Mouse (Mus musculus) neural tube, embryonic 15.5 days (tissue): ENCODE results near the gene Malrd1. TPM values are rescaled to one million over a fixed set of nuclear protein-coding genes. Genes with fewer than 3 reads are reported as not detected.
"Not testable (repeated sequence)": the region's sequence is repeated elsewhere in the genome, so short reads cannot be mapped to it uniquely, and the experiment has no call there.

Experiments
- ATAC-seq: fragments of 200-750 bp; cut with Nextera tagmentation; 2 replicates; pipeline ENCODE4 v1.8.0; 2017; ENCODE audit warnings: mild to moderate bottlenecking, moderate TSS enrichment, moderate library complexity; ENCODE audit not compliant: low FRiP score
- H3K27ac ChIP-seq: fragments of 300-500 bp; sonication (generic); replicated peaks from 2 replicates; pipeline ENCODE4 v1.5.1; 2015; ENCODE audit warnings: mild to moderate bottlenecking, inconsistent platforms
- H3K27me3 ChIP-seq: fragments of 300-500 bp; sonication (generic); replicated peaks from 2 replicates; pipeline ENCODE4 v1.6.1; 2015; ENCODE audit warnings: inconsistent platforms
- H3K36me3 ChIP-seq: fragments of 300-500 bp; sonication (generic); 2 replicates; pipeline ENCODE4 v1.6.1; 2015; ENCODE audit warnings: inconsistent platforms
- H3K4me1 ChIP-seq: fragments of 300-500 bp; sonication (generic); 2 replicates; pipeline ENCODE4 v1.6.1; 2015; ENCODE audit warnings: inconsistent platforms
- H3K4me2 ChIP-seq: fragments of 300-500 bp; sonication (generic); 2 replicates; pipeline ENCODE4 v1.6.1; 2015; ENCODE audit warnings: inconsistent platforms, mild to moderate bottlenecking, moderate library complexity
- H3K4me3 ChIP-seq: fragments of 300-500 bp; sonication (generic); replicated peaks from 2 replicates; pipeline ENCODE4 v1.5.1; 2015; ENCODE audit warnings: mild to moderate bottlenecking, inconsistent platforms
- H3K9ac ChIP-seq: fragments of 300-500 bp; sonication (generic); replicated peaks from 2 replicates; pipeline ENCODE4 v1.6.1; 2015; ENCODE audit warnings: mild to moderate bottlenecking, inconsistent platforms
- H3K9me3 ChIP-seq: fragments of 300-500 bp; sonication (generic); replicated peaks from 2 replicates; pipeline ENCODE4 v1.6.1; 2016; ENCODE audit warnings: inconsistent platforms
- WGBS: fragments of 180-500 bp; shearing (Covaris S2); methylation state at CpG from one replicate; pipeline ENCODE4 v1.1.7; 2015; ENCODE audit warnings: mixed read lengths; 5-methylcytosine and 5-hydroxymethylcytosine counted together
- polyA plus RNA-seq: library from polyadenylated mRNA; unstranded; fragments of >200 nt; fragmentation: Nextera tagmentation; extraction: Ambion mirVana; gene quantifications from 2 replicates; pipeline ENCODE4 v1.2.1, GENCODE M21; 2015

Malrd1 gene
- polyA plus RNA-seq, 1 experiment from 2014 or later = 0.12 TPM

GRCm38 (mm10) chr2:15869380-15869779 lies 343.1 kb downstream of the Malrd1 start:
- 28% methylated on average over 7 of the region's 7 CpGs for WGBS
- H3K4me2 ChIP-seq = no peak overlapping the region
- H3K9ac ChIP-seq = no peak overlapping the region
- no peaks in the 10 kb centered on the region for H3K4me1 ChIP-seq
- H3K9me3 ChIP-seq = no peaks in the 10 kb centered on the region
- no peak for ATAC-seq
- no peak overlapping the region for H3K4me3 ChIP-seq
- no peaks in the 10 kb centered on the region for H3K27me3 ChIP-seq
- H3K27ac ChIP-seq = no peak overlapping the region
- no peaks in the 10 kb centered on the region for H3K36me3 ChIP-seq

- no peak overlapping the region for H3K9ac ChIP-seq
These were observed 367.3 kb downstream of the Malrd1 start for GRCm38 (mm10) chr2:15893418-15894120.

GRCm38 (mm10) chr2:15925432-15925831 lies 399.2 kb downstream of the Malrd1 start:
- ATAC-seq = no peak
- Histone ChIP-seq H3K9me3 (no peaks in the 10 kb centered on the region), H3K4me2 (no peak overlapping the region), H3K4me3 (no peak overlapping the region), H3K27ac (no peak overlapping the region), H3K27me3 (no peaks in the 10 kb centered on the region), H3K4me1 (no peaks in the 10 kb centered on the region), H3K9ac (no peak overlapping the region), H3K36me3 (no peaks in the 10 kb centered on the region)
- 29% methylated on average over 3 of the region's 3 CpGs for WGBS

More at GRCm38 (mm10) chr2:15893418-15894120, 367.3 kb downstream of the Malrd1 start:
- WGBS = 72% methylated on average over 1 of the region's 1 CpGs
- no peaks in the 10 kb centered on the region for H3K9me3 ChIP-seq
- H3K4me3 ChIP-seq = no peak overlapping the region
- H3K36me3 ChIP-seq = no peaks in the 10 kb centered on the region
- no peak overlapping the region for H3K4me2 ChIP-seq
- no peaks in the 10 kb centered on the region for H3K4me1 ChIP-seq
- no peaks in the 10 kb centered on the region for H3K27me3 ChIP-seq
- no peak for ATAC-seq
- H3K27ac ChIP-seq = no peak overlapping the region

GRCm38 (mm10) chr2:15926041-15926440 lies 399.8 kb downstream of the Malrd1 start:
- Histone ChIP-seq H3K4me1 (no peaks in the 10 kb centered on the region), H3K36me3 (no peaks in the 10 kb centered on the region), H3K27ac (no peak overlapping the region), H3K9me3 (no peaks in the 10 kb centered on the region), H3K9ac (no peak overlapping the region), H3K4me3 (no peak overlapping the region), H3K4me2 (no peak overlapping the region), H3K27me3 (no peaks in the 10 kb centered on the region)
- 52% methylated on average over 1 of the region's 1 CpGs for WGBS
- no peak for ATAC-seq

- no peak for ATAC-seq
- H3K27ac ChIP-seq = no peak overlapping the region
These were observed 405.2 kb downstream of the Malrd1 start for GRCm38 (mm10) chr2:15931479-15931878.

GRCm38 (mm10) chr2:15931924-15932323 lies 405.6 kb downstream of the Malrd1 start:
- Histone ChIP-seq H3K36me3 (no peaks in the 10 kb centered on the region), H3K27me3 (no peaks in the 10 kb centered on the region), H3K4me3 (no peak overlapping the region), H3K9ac (no peak overlapping the region), H3K4me1 (0 out of 2 replicates have a peak, but pooled peaks cover 3% of the 10 kb centered on the region), H3K9me3 (no peaks in the 10 kb centered on the region), H3K27ac (no peak overlapping the region), H3K4me2 (no peak overlapping the region)
- ATAC-seq = no peak

More at GRCm38 (mm10) chr2:15931479-15931878, 405.2 kb downstream of the Malrd1 start:
- WGBS = 86% methylated on average over 1 of the region's 1 CpGs
- Histone ChIP-seq H3K9ac (no peak overlapping the region), H3K27me3 (no peaks in the 10 kb centered on the region), H3K4me1 (0 out of 2 replicates have a peak, but pooled peaks cover 3% of the 10 kb centered on the region), H3K4me2 (no peak overlapping the region), H3K4me3 (no peak overlapping the region), H3K9me3 (no peaks in the 10 kb centered on the region), H3K36me3 (no peaks in the 10 kb centered on the region)

GRCm38 (mm10) chr2:15932340-15932739 lies 406.1 kb downstream of the Malrd1 start:
- ATAC-seq = no peak
- H3K4me2 ChIP-seq = no peak overlapping the region

GRCm38 (mm10) chr2:16002925-16003324 lies 476.6 kb downstream of the Malrd1 start:
- Histone ChIP-seq H3K4me3 (no peak overlapping the region), H3K9me3 (no peaks in the 10 kb centered on the region), H3K4me2 (no peak overlapping the region), H3K36me3 (no peaks in the 10 kb centered on the region), H3K4me1 (no peaks in the 10 kb centered on the region), H3K27ac (no peak overlapping the region), H3K27me3 (no peaks in the 10 kb centered on the region), H3K9ac (no peak overlapping the region)
- WGBS = 43% methylated on average over 2 of the region's 2 CpGs
- no peak for ATAC-seq

More at GRCm38 (mm10) chr2:15932340-15932739, 406.1 kb downstream of the Malrd1 start:
- Histone ChIP-seq H3K27ac (no peak overlapping the region), H3K4me3 (no peak overlapping the region), H3K27me3 (no peaks in the 10 kb centered on the region), H3K4me1 (0 out of 2 replicates have a peak, but pooled peaks cover 3% of the 10 kb centered on the region), H3K36me3 (no peaks in the 10 kb centered on the region), H3K9ac (no peak overlapping the region), H3K9me3 (no peaks in the 10 kb centered on the region)
- 69% methylated on average over 1 of the region's 1 CpGs for WGBS

- not testable (repeated sequence) for ATAC-seq, H3K36me3 ChIP-seq, H3K4me3 ChIP-seq, H3K27ac ChIP-seq, H3K9ac ChIP-seq, H3K4me1 ChIP-seq, H3K9me3 ChIP-seq, H3K27me3 ChIP-seq, H3K4me2 ChIP-seq
- WGBS = 88% methylated on average over 2 of the region's 2 CpGs
These were observed 490.8 kb downstream of the Malrd1 start for GRCm38 (mm10) chr2:16017046-16017445.

GRCm38 (mm10) chr2:16017719-16018118 lies 491.4 kb downstream of the Malrd1 start:
- ATAC-seq, H3K27ac ChIP-seq, H3K27me3 ChIP-seq, H3K4me3 ChIP-seq, H3K9ac ChIP-seq, H3K9me3 ChIP-seq, H3K36me3 ChIP-seq, H3K4me1 ChIP-seq, H3K4me2 ChIP-seq: not testable (repeated sequence)

- H3K9ac ChIP-seq = no peak overlapping the region
- no peak overlapping the region for H3K4me2 ChIP-seq
- H3K27ac ChIP-seq = no peak overlapping the region
- ATAC-seq = no peak
- no peaks in the 10 kb centered on the region for H3K4me1 ChIP-seq
- no peak overlapping the region for H3K4me3 ChIP-seq
- H3K36me3 ChIP-seq = no peaks in the 10 kb centered on the region
- WGBS = 47% methylated on average over 12 of the region's 12 CpGs
- no peaks in the 10 kb centered on the region for H3K27me3 ChIP-seq
- H3K9me3 ChIP-seq = no peaks in the 10 kb centered on the region
These were observed 503.5 kb downstream of the Malrd1 start for GRCm38 (mm10) chr2:16029752-16030151.

- ATAC-seq = no peak
- WGBS = 67% methylated on average over 4 of the region's 4 CpGs
- Histone ChIP-seq H3K9me3 (no peaks in the 10 kb centered on the region), H3K4me2 (no peak overlapping the region), H3K9ac (no peak overlapping the region), H3K27ac (no peak overlapping the region), H3K27me3 (no peaks in the 10 kb centered on the region), H3K4me1 (no peaks in the 10 kb centered on the region), H3K36me3 (no peaks in the 10 kb centered on the region), H3K4me3 (no peak overlapping the region)
These were observed 505.3 kb downstream of the Malrd1 start for GRCm38 (mm10) chr2:16031559-16031958.
